Mouse (Mus musculus) lung, postnatal 0 days (tissue): ENCODE measurements at regions not wholly inside any gene's neighbourhood (a gene's known extent, or its start where the extent isn't known, plus 50 kb on each side); places are given as distances from the start of the nearest gene placed in this dataset. TPM values are rescaled to one million over a fixed set of nuclear protein-coding genes. Genes with fewer than 3 reads are reported as not detected.

Source experiments
- ATAC-seq: fragments of 200-750 bp; cut with Nextera tagmentation; 2 replicates; pipeline ENCODE4 v1.8.0; 2017; ENCODE audit warnings: moderate library complexity
- DNase-seq: peaks from one replicate; pipeline ENCODE4 v3.0.0-alpha.2; 2016; ENCODE audit warnings: low spot score
- H3K27ac ChIP-seq: fragments of 300-500 bp; sonication (generic); 2 replicates; pipeline ENCODE4 v1.5.1; 2014; ENCODE audit warnings: antibody characterized with exemption, mild to moderate bottlenecking, low read length, mixed read lengths
- H3K27me3 ChIP-seq: fragments of 300-500 bp; sonication (generic); replicated peaks from 2 replicates; pipeline ENCODE4 v1.6.1; 2014; ENCODE audit warnings: low read length, mixed read lengths; ENCODE audit not compliant: insufficient read depth
- H3K36me3 ChIP-seq: fragments of 300-500 bp; sonication (generic); 2 replicates; pipeline ENCODE4 v1.6.1; 2014; ENCODE audit warnings: low read length, mixed read lengths; ENCODE audit not compliant: insufficient read depth
- H3K4me1 ChIP-seq: fragments of 300-500 bp; sonication (generic); 2 replicates; pipeline ENCODE4 v1.6.1; 2014; ENCODE audit warnings: antibody characterized with exemption, low read depth, low read length, mixed read lengths; ENCODE audit not compliant: insufficient read depth
- H3K4me2 ChIP-seq: fragments of 300-500 bp; sonication (generic); replicated peaks from 2 replicates; pipeline ENCODE4 v1.6.1; 2014; ENCODE audit warnings: low read depth, mild to moderate bottlenecking, low read length, moderate library complexity, mixed read lengths
- H3K4me3 ChIP-seq: fragments of 300-500 bp; sonication (generic); 2 replicates; pipeline ENCODE4 v1.5.1; 2014; ENCODE audit warnings: low read depth, low read length
- H3K9ac ChIP-seq: fragments of 300-500 bp; sonication (generic); replicated peaks from 2 replicates; pipeline ENCODE4 v1.6.1; 2014; ENCODE audit warnings: low read depth, mild to moderate bottlenecking
- H3K9me3 ChIP-seq: fragments of 300-500 bp; sonication (generic); 2 replicates; pipeline ENCODE4 v1.6.1; 2016; ENCODE audit warnings: low read length, mixed read lengths
- CTCF ChIP-seq: IDR thresholded peaks from 2 replicates; pipeline ENCODE4 v1.5.1; 2016; ENCODE audit warnings: antibody characterized with exemption, mild to moderate bottlenecking
- EP300 ChIP-seq: IDR thresholded peaks from 2 replicates; pipeline ENCODE4 v1.6.1; 2016; ENCODE audit warnings: antibody characterized with exemption, mild to moderate bottlenecking, control low read depth
- WGBS: fragments of 180-500 bp; shearing (Covaris S2); extraction: QIAGEN DNeasy Blood & Tissue Kit; methylation state at CpG from one replicate; pipeline ENCODE4 v1.1.7; 2014; 5-methylcytosine and 5-hydroxymethylcytosine counted together
- microRNA counts: library from miRNA; unstranded; fragments of <30 nt; microRNA quantifications from one replicate; lab custom pipeline; 2015
- microRNA-seq: library from miRNA; unstranded; fragments of <30 nt; microRNA quantifications from one replicate; pipeline ENCODE4, GENCODE M21; 2016

DNA sequence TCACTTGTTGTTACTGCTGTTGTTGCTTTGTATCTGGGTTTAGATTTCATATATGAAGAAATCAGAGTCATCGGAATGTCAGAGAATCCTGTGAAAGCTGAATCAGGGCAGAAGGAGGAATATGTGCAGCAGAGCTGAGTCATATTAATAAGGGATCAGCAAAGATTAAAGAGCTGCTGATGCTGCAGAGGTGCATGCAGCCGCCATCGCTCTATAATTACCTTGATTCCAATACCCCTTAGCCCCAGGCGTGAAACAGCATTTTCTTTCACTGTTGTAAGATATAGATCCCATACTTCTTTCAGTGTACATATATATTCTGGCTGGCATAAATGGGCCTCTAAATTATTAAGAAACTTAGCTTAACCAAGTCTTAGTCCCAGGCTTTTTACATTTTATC is 51.1 kb upstream of the Dpyd start:
- Histone ChIP-seq H3K4me3 (no peak overlapping the region), H3K27ac (no peak overlapping the region), H3K27me3 (no peaks in the 10 kb centered on the region), H3K4me2 (no peak overlapping the region), H3K36me3 (no peaks in the 10 kb centered on the region), H3K9me3 (no peaks in the 10 kb centered on the region), H3K4me1 (no peaks in the 10 kb centered on the region), H3K9ac (no peak overlapping the region)
- DNase-seq = no peak
- 81% methylated on average over 4 of the region's 4 CpGs for WGBS
- no peak for TF ChIP-seq CTCF
- TF ChIP-seq EP300 = no peak
- no peak for ATAC-seq

DNA sequence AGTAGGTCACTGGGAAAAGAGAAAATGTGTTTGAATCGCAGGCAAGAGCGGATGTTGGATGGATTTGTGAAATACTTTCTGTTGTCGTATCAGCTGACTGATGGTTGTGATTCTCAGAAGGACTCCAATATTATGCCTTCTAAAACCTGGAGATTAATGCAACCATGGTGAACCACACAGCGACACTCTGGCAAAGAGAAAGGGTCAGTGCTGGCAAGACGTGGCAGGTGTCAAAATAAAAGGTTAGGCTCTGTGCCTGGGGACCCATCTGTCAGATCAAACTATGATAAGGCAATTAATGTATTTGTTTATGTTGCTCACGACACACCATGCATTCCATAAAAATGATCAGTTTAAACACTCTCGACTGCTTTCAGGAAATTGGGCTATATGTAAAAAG is 50.0 kb upstream of the Dpyd start:
- no peaks in the 10 kb centered on the region for H3K9me3 ChIP-seq
- WGBS = 40% methylated on average over 7 of the region's 7 CpGs
- TF ChIP-seq EP300 (no peak), CTCF (no peak)
- no peaks in the 10 kb centered on the region for H3K4me1 ChIP-seq
- H3K36me3 ChIP-seq = no peaks in the 10 kb centered on the region
- DNase-seq (no peak), ATAC-seq (no peak)
- no peak overlapping the region for H3K9ac ChIP-seq
- no peak overlapping the region for H3K4me3 ChIP-seq
- no peaks in the 10 kb centered on the region for H3K27me3 ChIP-seq
- H3K27ac ChIP-seq = no peak overlapping the region
- H3K4me2 ChIP-seq = no peak overlapping the region

MicroRNAs in the stretch of these regions (microRNA counts, 519-probe panel; counts per million panel counts)
- 2,271 counts per million, percentile 7 among the panel's probes with 10 or more counts for microRNA mmu-miR-137 (lab: Ali Mortazavi, UCI)

Small RNAs in the stretch of these regions (microRNA-seq; reads per million reads assigned to microRNA genes)
- gene Gm24155 (not detected), gene Mir137 (74.2 reads per million, percentile 46 among the genes with 10 or more reads in this experiment)
